Mouse (Mus musculus) thymus, postnatal 25 days (tissue): ENCODE data around the gene Fam120a.

ENCODE experiments used
- DNase-seq: peaks from one replicate; pipeline ENCODE4 v3.0.0; 2022

The Fam120a gene

GRCm38 (mm10) chr13:48967956-48968749, at the start of gene Fam120a:
Fam120a (minus strand) TSS chr13:48968017.
- DNase-seq: peak; percentile 85

GRCm38 (mm10) chr13:49017375-49017774, 49.6 kb upstream of the Fam120a start:
- DNase-seq: no peak

DNA sequence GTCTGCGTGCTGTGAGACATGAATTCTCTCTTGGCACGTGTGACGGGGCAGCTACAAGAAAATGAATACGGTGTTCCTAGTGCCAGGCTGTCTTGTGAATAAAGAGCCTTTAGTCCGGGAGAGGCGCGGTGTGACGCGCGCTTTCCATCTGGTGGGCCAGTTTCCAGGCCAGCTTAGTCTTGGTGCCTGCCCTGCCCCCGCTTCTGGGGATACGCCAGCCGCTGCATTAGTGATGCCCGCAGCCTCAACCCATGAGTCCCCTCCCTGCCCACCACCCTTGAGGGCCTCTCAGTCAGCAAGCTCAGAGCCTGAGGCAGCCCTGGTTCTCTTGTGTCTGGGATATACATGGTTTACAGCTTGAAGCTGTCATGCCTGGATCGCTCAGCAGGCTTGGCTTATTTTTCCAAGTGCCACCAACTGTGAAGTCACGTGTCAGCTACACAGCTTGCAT, 48.5 kb upstream of the Fam120a start:
- peak; percentile 14 for DNase-seq

DNA sequence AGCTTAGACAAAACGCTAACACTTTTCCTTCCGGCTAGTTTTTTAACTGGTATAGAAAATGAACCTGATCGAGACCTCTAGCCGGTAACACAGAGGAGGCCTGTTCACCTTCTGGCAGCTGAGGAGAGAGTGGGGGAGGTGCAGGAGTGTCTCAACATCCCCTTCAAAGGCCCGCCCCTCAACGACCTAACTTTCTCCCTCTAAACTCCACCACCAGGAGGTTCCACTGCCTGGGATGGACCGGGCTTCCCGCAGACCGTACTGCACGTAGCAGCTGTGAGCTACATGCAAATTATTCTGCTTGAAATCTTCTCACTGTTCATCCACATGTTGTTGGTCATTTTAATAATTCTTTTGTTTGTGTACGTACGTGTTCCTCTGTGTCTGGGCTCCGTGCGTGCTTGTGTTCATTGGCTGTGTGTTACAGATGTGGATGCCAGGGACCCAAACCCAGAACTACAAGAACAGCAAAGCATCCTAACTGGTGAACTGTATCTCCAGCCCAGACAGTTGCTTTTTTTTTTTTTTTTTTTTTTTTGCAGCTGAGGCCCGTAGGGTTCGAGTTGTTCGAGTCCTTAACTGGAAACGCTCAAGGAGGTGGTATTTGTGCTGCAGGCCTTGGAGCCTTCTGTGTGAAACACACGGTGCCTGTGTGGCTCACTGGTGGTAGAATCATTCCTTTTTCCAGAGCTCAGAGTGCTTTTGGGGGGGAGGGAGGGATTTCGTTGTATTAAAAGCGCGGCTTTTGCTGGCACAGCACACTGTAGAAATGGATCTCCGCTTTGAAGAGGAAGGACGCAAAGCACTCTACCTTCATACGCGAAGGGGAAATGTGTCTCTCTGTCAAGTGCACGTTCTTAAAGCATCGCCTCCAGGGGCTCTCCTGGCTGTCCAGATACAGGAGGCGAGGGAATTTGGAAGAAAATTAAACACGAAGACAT, 47.8 kb upstream of the Fam120a start:
- peak; percentile 68 for DNase-seq

DNA sequence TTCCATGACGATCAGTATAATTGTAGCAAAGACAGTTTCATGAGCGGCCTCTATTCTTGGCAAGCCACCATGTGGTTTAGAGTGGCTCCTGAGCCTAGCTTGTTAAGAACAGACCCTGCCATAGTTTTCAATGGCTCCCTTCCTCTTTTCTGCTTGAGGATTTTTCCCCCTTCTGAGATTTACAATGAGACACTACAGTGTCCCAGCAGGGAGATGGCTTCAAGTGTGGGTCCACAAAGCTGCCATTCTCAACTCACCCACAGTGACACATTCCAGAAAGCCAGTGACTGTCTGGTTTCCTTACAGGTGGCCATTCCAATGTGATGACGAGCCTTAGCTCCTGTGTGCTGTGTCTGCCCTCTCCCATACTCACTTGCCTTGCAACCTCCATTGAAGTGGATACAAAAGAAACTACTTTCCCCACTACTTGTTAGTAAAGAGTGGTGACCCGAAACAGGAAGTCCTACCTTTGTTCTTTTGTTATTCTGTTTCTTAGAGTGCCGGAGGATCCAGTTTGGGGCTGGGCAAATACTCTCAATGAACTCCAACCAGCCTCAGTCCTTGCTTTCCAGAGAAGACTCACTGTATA, 45.5 kb upstream of the Fam120a start:
- no peak for DNase-seq

GRCm38 (mm10) chr13:49001691-49002090, 33.9 kb upstream of the Fam120a start:
- no peak for DNase-seq

GRCm38 (mm10) chr13:48998591-48998990, 30.8 kb upstream of the Fam120a start:
- DNase-seq: peak; percentile 69

GRCm38 (mm10) chr13:48996731-48997130, 28.9 kb upstream of the Fam120a start:
- DNase-seq: no peak

DNA sequence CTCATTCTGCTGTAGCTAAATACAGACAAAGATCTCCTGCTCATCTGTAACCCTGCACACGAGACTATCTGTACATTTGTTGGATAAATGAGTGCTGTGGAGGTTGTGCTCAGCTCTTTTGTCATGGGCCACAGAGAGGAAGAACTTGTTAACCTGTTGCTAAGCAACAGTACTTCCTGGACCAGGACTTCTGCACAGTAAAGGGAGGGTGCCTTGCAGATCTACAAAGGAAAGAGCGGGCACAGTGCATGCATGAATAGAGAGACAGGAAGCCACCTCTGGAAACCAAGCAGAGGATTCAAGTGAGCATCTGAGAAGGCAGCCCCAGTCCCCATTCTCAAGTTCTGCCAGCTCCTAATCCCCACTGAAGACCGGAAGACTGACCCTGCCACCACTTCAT, 27.1 kb upstream of the Fam120a start:
- peak; percentile 50 for DNase-seq

DNA sequence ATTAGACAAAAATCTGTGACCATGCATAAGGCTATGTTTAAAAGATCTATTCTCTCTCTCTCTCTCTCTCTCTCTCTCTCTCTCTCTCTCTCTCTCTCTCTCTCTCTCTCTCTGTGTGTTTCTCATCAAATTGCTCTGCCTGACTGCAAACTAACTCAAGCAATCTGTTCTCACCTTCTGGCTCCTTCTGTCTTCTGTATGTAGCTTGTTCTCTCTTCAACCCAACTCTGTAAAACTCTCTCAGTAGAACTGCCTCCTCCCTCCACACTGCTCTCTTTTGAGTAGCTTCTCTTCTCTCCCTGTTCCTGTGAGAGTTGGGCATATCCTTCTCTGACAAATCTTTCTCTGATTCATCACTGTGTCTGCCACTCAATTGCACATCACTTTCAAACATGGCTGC, 25.1 kb upstream of the Fam120a start:
- no peak for DNase-seq

DNA sequence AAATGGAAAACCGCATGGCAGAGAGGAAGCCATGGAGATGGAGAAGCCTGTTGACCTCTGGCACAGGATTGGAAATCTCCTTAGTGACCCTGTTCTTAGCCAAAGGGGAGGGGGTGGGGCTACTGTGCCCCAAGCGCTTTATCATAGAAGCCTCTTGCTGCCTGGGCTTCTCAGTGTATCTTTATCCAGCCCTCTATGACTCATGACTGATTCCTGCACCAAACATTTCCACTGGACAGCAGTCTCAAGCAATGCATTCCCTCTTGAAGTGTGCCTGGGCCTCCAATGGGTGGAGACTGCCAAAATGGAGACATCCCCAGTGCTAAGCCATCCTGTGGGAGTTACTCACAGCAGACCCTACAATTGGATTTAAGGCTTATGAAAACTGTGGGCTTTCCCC, 22.3 kb upstream of the Fam120a start:
- no peak for DNase-seq

GRCm38 (mm10) chr13:48982482-48983098, 14.8 kb upstream of the Fam120a start:
- DNase-seq: no peak

DNA sequence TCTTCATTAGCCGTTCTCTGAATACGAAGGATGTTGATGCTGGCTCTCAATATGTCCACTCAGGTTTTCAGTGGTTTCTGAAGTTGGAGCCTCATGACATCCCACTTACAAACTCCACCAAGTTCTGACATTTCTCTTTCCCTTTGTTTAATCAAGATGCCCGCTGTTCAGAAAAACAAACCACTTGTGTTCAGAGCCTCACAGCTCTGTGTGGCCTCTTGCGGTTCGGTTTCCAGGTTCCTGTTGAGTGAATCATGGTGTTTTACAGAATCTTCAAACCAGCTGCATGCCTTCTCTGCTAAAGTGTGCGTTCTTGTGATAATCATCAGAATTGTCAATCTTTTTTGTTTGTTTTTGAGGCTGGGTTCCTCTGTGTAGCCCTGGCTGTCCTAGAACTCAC, 11.3 kb upstream of the Fam120a start:
- no peak for DNase-seq

GRCm38 (mm10) chr13:48977858-48978257, 10.0 kb upstream of the Fam120a start:
- DNase-seq: peak; percentile 49

GRCm38 (mm10) chr13:48974699-48975098, 6.9 kb upstream of the Fam120a start:
- DNase-seq: no peak

GRCm38 (mm10) chr13:48974266-48974665, 6.4 kb upstream of the Fam120a start:
- DNase-seq: no peak

DNA sequence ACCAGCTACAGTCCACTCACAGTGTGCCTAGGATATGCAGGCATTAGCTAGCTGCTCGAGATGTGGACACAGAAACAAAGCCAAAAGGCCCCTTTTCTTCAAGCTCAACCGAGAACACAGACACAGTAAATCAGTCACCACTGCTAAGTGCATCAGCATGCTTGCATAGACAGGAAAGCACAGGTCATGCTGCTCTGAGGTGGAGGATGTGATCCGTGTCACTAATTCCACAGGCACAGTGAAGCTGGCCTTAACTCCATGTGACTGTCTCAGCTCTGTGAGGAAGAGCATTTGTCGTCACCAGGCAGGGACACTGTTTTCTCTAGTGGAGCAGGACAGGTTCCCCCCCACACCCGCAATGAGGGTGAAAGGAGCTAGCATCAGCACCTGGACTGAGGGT, 5.4 kb upstream of the Fam120a start:
- DNase-seq: no peak

- no peak for DNase-seq
Observed at GRCm38 (mm10) chr13:48971033-48971432, 3.2 kb upstream of the Fam120a start.

- no peak for DNase-seq
Observed at GRCm38 (mm10) chr13:48970566-48970965, 2.7 kb upstream of the Fam120a start.

DNA sequence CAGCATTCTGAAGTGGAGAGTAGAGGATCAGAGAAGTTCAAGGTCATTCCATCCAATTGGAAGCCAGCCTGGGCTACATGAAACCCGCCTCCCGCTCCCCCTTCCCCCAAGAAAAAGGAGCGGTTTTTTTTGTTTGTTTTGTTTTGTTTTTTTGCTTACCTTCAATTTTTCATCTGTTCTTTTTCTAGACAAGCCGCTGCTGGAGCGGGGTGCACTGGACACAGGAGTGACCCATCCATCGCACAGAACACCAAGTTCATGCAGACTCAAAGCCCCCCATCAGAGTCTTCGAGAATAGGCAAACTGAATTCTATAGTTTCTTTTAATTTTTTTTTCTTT, 902 bp upstream of the Fam120a start:
- DNase-seq: no peak

DNA sequence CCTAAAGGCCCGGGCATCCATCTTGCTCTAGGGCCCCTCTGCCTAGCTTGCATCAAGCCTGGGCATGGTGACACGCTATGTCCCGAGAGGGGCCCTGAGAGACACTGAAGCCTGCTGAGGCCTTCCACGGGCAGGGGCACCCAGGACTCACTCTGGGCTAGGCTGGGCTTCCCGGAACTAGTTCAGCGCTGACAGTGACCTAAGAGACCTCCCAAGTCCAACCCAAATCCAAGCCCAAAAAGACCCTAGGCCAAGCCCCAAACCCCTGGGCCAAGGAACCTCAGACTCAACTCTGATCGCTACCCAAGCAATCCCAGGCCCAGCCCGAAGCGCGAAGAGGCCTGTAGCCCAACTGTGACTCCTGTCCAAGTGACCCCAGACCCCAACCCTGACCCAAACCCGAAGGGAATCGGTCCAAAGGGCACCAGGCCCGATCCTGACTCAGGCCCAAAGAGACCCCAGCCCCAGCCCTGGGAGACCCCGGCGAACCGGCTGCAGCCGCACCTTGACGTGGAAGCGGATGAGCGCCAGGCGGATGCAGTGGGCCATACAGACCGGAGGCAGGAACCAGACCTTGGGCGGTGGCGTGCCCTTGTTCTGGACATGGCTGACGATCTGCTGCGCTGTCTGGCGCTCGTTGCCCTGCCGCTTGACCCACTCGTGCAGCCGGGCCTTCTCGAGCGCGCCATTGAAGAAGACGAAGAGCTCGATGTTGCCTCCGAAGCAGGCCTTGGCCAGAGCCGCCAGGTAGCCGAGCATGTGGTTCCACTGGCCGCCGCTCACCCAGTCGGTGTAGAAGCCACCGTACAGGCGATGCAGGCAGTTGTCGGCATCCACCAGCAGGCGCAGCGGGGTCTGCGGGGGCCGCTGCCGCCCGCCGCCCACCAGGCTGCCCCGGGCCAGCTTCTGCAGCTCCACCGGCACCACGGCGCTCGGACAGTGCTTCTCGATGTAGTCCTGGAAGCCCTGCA, 681 bp downstream of the Fam120a start:
- peak; percentile 68 for DNase-seq
